Mouse (Mus musculus) liver, adult 2 months (tissue): ENCODE results near the gene Mtor.

Experiments
- CTCF ChIP-seq: fragments of 200-500 bp; IDR thresholded peaks from 2 replicates; pipeline ENCODE4 v1.5.1; 2011; ENCODE audit warnings: low read depth, low read length, control low read depth
- POLR2A ChIP-seq: fragments of 200-500 bp; IDR thresholded peaks from 2 replicates; pipeline ENCODE4 v1.6.1; 2011; ENCODE audit warnings: low read length, control low read depth; ENCODE audit not compliant: insufficient read depth; ENCODE audit errors: extremely low read depth

- TF ChIP-seq POLR2A (no peak), CTCF (no peak)
Measured at GRCm38 (mm10) chr4:148510691-148511090, 62.3 kb downstream of the Mtor start.
